Mouse (Mus musculus) myocyte (in vitro differentiated cells): Measurements from ENCODE around the gene Kcnmb3. TPM values are rescaled to one million over a fixed set of nuclear protein-coding genes. Genes with fewer than 3 reads are reported as not detected.
A peak's percentile ranks its signal among the peaks of the same experiment; 100 is the strongest.

Experiments
- H3K27me3 ChIP-seq: one replicate; pipeline ENCODE4 v1.6.1; 2011; ENCODE audit not compliant: control insufficient read depth, insufficient read depth, insufficient read length
- H3K36me3 ChIP-seq: one replicate; pipeline ENCODE4 v1.6.1; 2011; ENCODE audit not compliant: control insufficient read depth, insufficient read depth
- H3K4me2 ChIP-seq: one replicate; pipeline ENCODE4 v1.6.1; 2011; ENCODE audit warnings: low read depth, control low read depth
- H3K4me3 ChIP-seq: one replicate; pipeline ENCODE4 v1.5.1; 2011; ENCODE audit warnings: mild to moderate bottlenecking, control low read depth, moderate library complexity
- H3K79me2 ChIP-seq: one replicate; pipeline ENCODE4 v1.6.1; 2011; ENCODE audit not compliant: control insufficient read depth, insufficient read depth
- H3ac ChIP-seq: one replicate; pipeline ENCODE4 v1.6.1; 2011; ENCODE audit not compliant: control insufficient read depth, insufficient read length
- CEBPB ChIP-seq: IDR thresholded peaks from 2 replicates; pipeline ENCODE4 v1.6.1; 2011; ENCODE audit warnings: mild to moderate bottlenecking, moderate library complexity; ENCODE audit not compliant: poor library complexity, insufficient read depth, severe bottlenecking
- E2F4 ChIP-seq: IDR thresholded peaks from one replicate; pipeline ENCODE4 v1.6.1; 2011; ENCODE audit warnings: mild to moderate bottlenecking, control low read depth, moderate library complexity; ENCODE audit not compliant: insufficient read depth
- MAX ChIP-seq: IDR thresholded peaks from one replicate; pipeline ENCODE4 v1.6.1; 2011; ENCODE audit warnings: low read depth, mild to moderate bottlenecking, control low read depth
- MYOD1 ChIP-seq, 3 experiments: IDR thresholded peaks; one replicate each; pipeline ENCODE4 v1.6.1; 2011; ENCODE audit warnings: control low read depth in 2 of 3, low read depth in 2 of 3, mild to moderate bottlenecking in 2 of 3, moderate library complexity in 1 of 3; ENCODE audit not compliant: insufficient read length in 2 of 3, control insufficient read depth in 1 of 3
- MYOG ChIP-seq, 3 experiments: IDR thresholded peaks; one replicate each; pipeline ENCODE4 v1.6.1; 2011; ENCODE audit warnings: control low read depth in 2 of 3, low read depth in 2 of 3, mild to moderate bottlenecking in 2 of 3; ENCODE audit not compliant: insufficient read length in 2 of 3, control insufficient read depth in 1 of 3, insufficient read depth in 1 of 3
- POLR2A ChIP-seq: IDR thresholded peaks from one replicate; pipeline ENCODE4 v1.6.1; 2011; ENCODE audit warnings: low read depth, mild to moderate bottlenecking, control low read depth, moderate library complexity; ENCODE audit not compliant: insufficient read length
- POLR2AphosphoS2 ChIP-seq: IDR thresholded peaks from one replicate; pipeline ENCODE4 v1.6.1; 2011; ENCODE audit warnings: low read depth, control low read depth; ENCODE audit not compliant: insufficient read length
- REST ChIP-seq: IDR thresholded peaks from one replicate; pipeline ENCODE4 v1.6.1; 2011; ENCODE audit warnings: mild to moderate bottlenecking, control low read depth, moderate library complexity; ENCODE audit not compliant: insufficient read depth, insufficient read length
- SRF ChIP-seq: IDR thresholded peaks from one replicate; pipeline ENCODE4 v1.6.1; 2011; ENCODE audit warnings: low read depth; ENCODE audit not compliant: control insufficient read depth, insufficient read length
- TCF12 ChIP-seq: IDR thresholded peaks from one replicate; pipeline ENCODE4 v1.6.1; 2011; ENCODE audit warnings: mild to moderate bottlenecking, control low read depth; ENCODE audit not compliant: poor library complexity, insufficient read depth, severe bottlenecking
- TCF3 ChIP-seq: IDR thresholded peaks from one replicate; pipeline ENCODE4 v1.6.1; 2011; ENCODE audit warnings: low read depth, control low read depth; ENCODE audit not compliant: insufficient read length
- USF1 ChIP-seq: IDR thresholded peaks from one replicate; pipeline ENCODE4 v1.6.1; 2011; ENCODE audit warnings: low read depth, mild to moderate bottlenecking, control low read depth, moderate library complexity
- polyA plus RNA-seq: library from polyadenylated mRNA; unstranded; fragments of >200 nt; fragmentation: generic; extraction: Trizol; gene quantifications from one replicate; pipeline ENCODE4 v1.2.1, GENCODE M21; 2012; ENCODE audit warnings: missing spikeins

Kcnmb3 gene
- polyA plus RNA-seq, 1 experiment, result not detected

- H3K4me3 ChIP-seq, result no peak overlapping the region
- no peak for TF ChIP-seq E2F4
- TF ChIP-seq MAX, result no peak
- TF ChIP-seq POLR2A, result no peak
- no peak for TF ChIP-seq MYOD1 (IDR thresholded peaks at IDR 0.05; ENCODE audit: control insufficient read depth in 1 of 3, insufficient read length in 2 of 3, low read depth in 2 of 3)
- TF ChIP-seq SRF, result no peak
- TF ChIP-seq USF1, result no peak
- no peak for TF ChIP-seq CEBPB
- TF ChIP-seq TCF12, result no peak
- no peak for TF ChIP-seq TCF3
- no peaks in the 10 kb centered on the region for H3K79me2 ChIP-seq
- H3K4me2 ChIP-seq, result no peak overlapping the region
- no peaks in the 10 kb centered on the region for H3K36me3 ChIP-seq
- no peak overlapping the region for H3ac ChIP-seq
- no peaks in the 10 kb centered on the region for H3K27me3 ChIP-seq
Measured at GRCm38 (mm10) chr3:32495088-32495770, 3.2 kb upstream of the Kcnmb3 start.

GRCm38 (mm10) chr3:32494387-32495087 is 2.5 kb upstream of the Kcnmb3 start:
- H3K4me3 ChIP-seq, result no peak overlapping the region
- H3K36me3 ChIP-seq, result no peaks in the 10 kb centered on the region
- H3ac ChIP-seq, result no peak overlapping the region
- TF ChIP-seq POLR2AphosphoS2 (no peak), E2F4 (no peak), TCF12 (no peak), MYOD1 (IDR thresholded peaks at IDR 0.05; ENCODE audit: control insufficient read depth in 1 of 3, insufficient read length in 2 of 3, low read depth in 2 of 3) (no peak), REST (no peak)
- no peak overlapping the region for H3K4me2 ChIP-seq
- H3K79me2 ChIP-seq, result no peaks in the 10 kb centered on the region
- H3K27me3 ChIP-seq, result no peaks in the 10 kb centered on the region

- Histone ChIP-seq H3K36me3 (no peaks in the 10 kb centered on the region), H3ac (no peak overlapping the region), H3K4me3 (no peak overlapping the region), H3K79me2 (no peaks in the 10 kb centered on the region), H3K27me3 (no peaks in the 10 kb centered on the region), H3K4me2 (peak overlapping the region; percentile 9)
- TF ChIP-seq MYOG (IDR thresholded peaks at IDR 0.05; ENCODE audit: control insufficient read depth in 1 of 3, insufficient read depth in 1 of 3, insufficient read length in 2 of 3, low read depth in 2 of 3) (no peak), REST (no peak), E2F4 (no peak), TCF12 (no peak), POLR2A (no peak)
Measured at GRCm38 (mm10) chr3:32490928-32491315, 1.1 kb downstream of the Kcnmb3 start.

- H3K4me3 ChIP-seq, result no peak overlapping the region
- TF ChIP-seq TCF3 (no peak), MYOG (IDR thresholded peaks at IDR 0.05; ENCODE audit: control insufficient read depth in 1 of 3, insufficient read depth in 1 of 3, insufficient read length in 2 of 3, low read depth in 2 of 3) (no peak), SRF (no peak), E2F4 (no peak), TCF12 (no peak), MAX (no peak), REST (no peak), POLR2A (no peak), POLR2AphosphoS2 (no peak), USF1 (no peak), CEBPB (no peak), MYOD1 (IDR thresholded peaks at IDR 0.05; ENCODE audit: control insufficient read depth in 1 of 3, insufficient read length in 2 of 3, low read depth in 2 of 3) (no peak)
Measured at GRCm38 (mm10) chr3:32490076-32490927, 1.7 kb downstream of the Kcnmb3 start.

GRCm38 (mm10) chr3:32488172-32488571 is 3.9 kb downstream of the Kcnmb3 start:
- TF ChIP-seq SRF (no peak), POLR2AphosphoS2 (no peak), TCF3 (no peak), MYOG (IDR thresholded peaks at IDR 0.05; ENCODE audit: control insufficient read depth in 1 of 3, insufficient read depth in 1 of 3, insufficient read length in 2 of 3, low read depth in 2 of 3) (no peak), E2F4 (no peak), USF1 (no peak), POLR2A (no peak), MAX (no peak), REST (no peak), TCF12 (no peak), MYOD1 (IDR thresholded peaks at IDR 0.05; ENCODE audit: control insufficient read depth in 1 of 3, insufficient read length in 2 of 3, low read depth in 2 of 3) (no peak), CEBPB (no peak)
- Histone ChIP-seq H3K27me3 (no peaks in the 10 kb centered on the region), H3K4me3 (no peak overlapping the region), H3ac (no peak overlapping the region), H3K4me2 (no peak overlapping the region), H3K36me3 (no peaks in the 10 kb centered on the region), H3K79me2 (no peaks in the 10 kb centered on the region)

More at GRCm38 (mm10) chr3:32490076-32490927, 1.7 kb downstream of the Kcnmb3 start:
- no peak overlapping the region for H3ac ChIP-seq
- no peaks in the 10 kb centered on the region for H3K36me3 ChIP-seq
- no peaks in the 10 kb centered on the region for H3K79me2 ChIP-seq
- H3K27me3 ChIP-seq, result no peaks in the 10 kb centered on the region
- H3K4me2 ChIP-seq, result peak overlapping the region; percentile 62
